Mouse (Mus musculus) heart, embryonic 14.5 days (tissue): ENCODE data around the gene Slc25a43. TPM values are rescaled to one million over a fixed set of nuclear protein-coding genes. Genes with fewer than 3 reads are reported as not detected.

Source experiments
- ATAC-seq: fragments of 200-750 bp; cut with Nextera tagmentation; 2 replicates; pipeline ENCODE4 v1.8.0; 2017; ENCODE audit warnings: low read depth, moderate TSS enrichment; ENCODE audit not compliant: insufficient number of reproducible peaks, insufficient read depth, low FRiP score
- H3K27ac ChIP-seq, 2 experiments: fragments of 200-500 bp in 1 of 2; fragments of 300-500 bp in 1 of 2; sonication (generic) in 1 of 2; replicated peaks in 1 of 2; 2 replicates each; pipeline ENCODE4 v1.5.1; 2012 to 2014; ENCODE audit warnings: low read depth in 2 of 2, low read length in 2 of 2, control low read depth in 1 of 2, mild to moderate bottlenecking in 1 of 2, mixed read lengths in 1 of 2; ENCODE audit not compliant: control insufficient read depth in 1 of 2, insufficient read depth in 1 of 2
- H3K27me3 ChIP-seq: fragments of 300-500 bp; sonication (generic); 2 replicates; pipeline ENCODE4 v1.6.1; 2014; ENCODE audit warnings: mild to moderate bottlenecking, low read length, control low read depth; ENCODE audit not compliant: control insufficient read depth, insufficient read depth
- H3K36me3 ChIP-seq: fragments of 300-500 bp; sonication (generic); 2 replicates; pipeline ENCODE4 v1.6.1; 2014; ENCODE audit warnings: mild to moderate bottlenecking, control low read depth, low read length, mixed read lengths; ENCODE audit not compliant: control insufficient read depth, insufficient read depth
- H3K4me1 ChIP-seq, 2 experiments: fragments of 200-500 bp in 1 of 2; fragments of 300-500 bp in 1 of 2; sonication (generic) in 1 of 2; 2 replicates each; pipeline ENCODE4 v1.6.1; 2012 to 2014; ENCODE audit warnings: low read length in 2 of 2, control low read depth in 1 of 2, mixed read lengths in 1 of 2; ENCODE audit not compliant: control insufficient read depth in 2 of 2, insufficient read depth in 2 of 2
- H3K4me2 ChIP-seq: fragments of 300-500 bp; sonication (generic); 2 replicates; pipeline ENCODE4 v1.6.1; 2014; ENCODE audit warnings: mild to moderate bottlenecking, low read length
- H3K4me3 ChIP-seq, 2 experiments: fragments of 200-500 bp in 1 of 2; fragments of 300-500 bp in 1 of 2; sonication (generic) in 1 of 2; 2 replicates each; pipeline ENCODE4 v1.5.1; 2012 to 2014; ENCODE audit warnings: low read length in 2 of 2, mild to moderate bottlenecking in 2 of 2, control low read depth in 1 of 2, low read depth in 1 of 2, moderate library complexity in 1 of 2; ENCODE audit not compliant: control insufficient read depth in 1 of 2, insufficient read depth in 1 of 2
- H3K9ac ChIP-seq: fragments of 300-500 bp; sonication (generic); 2 replicates; pipeline ENCODE4 v1.6.1; 2014; ENCODE audit warnings: mild to moderate bottlenecking, low read length
- H3K9me3 ChIP-seq: fragments of 300-500 bp; sonication (generic); 2 replicates; pipeline ENCODE4 v1.6.1; 2016; ENCODE audit warnings: low read length, control low read depth; ENCODE audit not compliant: control insufficient read depth
- WGBS: fragments of 180-500 bp; shearing (Covaris S2); extraction: QIAGEN DNeasy Blood & Tissue Kit; methylation state at CpG from one replicate; pipeline ENCODE4 v1.1.7; 2014; 5-methylcytosine and 5-hydroxymethylcytosine counted together
- polyA plus RNA-seq: library from polyadenylated mRNA; unstranded; fragments of >200 nt; fragmentation: Nextera tagmentation; extraction: Ambion mirVana; gene quantifications from 2 replicates; pipeline ENCODE4 v1.2.1, GENCODE M21; 2014

The Slc25a43 gene
- 3.8 and 4.4 TPM in 2 replicates for polyA plus RNA-seq

DNA sequence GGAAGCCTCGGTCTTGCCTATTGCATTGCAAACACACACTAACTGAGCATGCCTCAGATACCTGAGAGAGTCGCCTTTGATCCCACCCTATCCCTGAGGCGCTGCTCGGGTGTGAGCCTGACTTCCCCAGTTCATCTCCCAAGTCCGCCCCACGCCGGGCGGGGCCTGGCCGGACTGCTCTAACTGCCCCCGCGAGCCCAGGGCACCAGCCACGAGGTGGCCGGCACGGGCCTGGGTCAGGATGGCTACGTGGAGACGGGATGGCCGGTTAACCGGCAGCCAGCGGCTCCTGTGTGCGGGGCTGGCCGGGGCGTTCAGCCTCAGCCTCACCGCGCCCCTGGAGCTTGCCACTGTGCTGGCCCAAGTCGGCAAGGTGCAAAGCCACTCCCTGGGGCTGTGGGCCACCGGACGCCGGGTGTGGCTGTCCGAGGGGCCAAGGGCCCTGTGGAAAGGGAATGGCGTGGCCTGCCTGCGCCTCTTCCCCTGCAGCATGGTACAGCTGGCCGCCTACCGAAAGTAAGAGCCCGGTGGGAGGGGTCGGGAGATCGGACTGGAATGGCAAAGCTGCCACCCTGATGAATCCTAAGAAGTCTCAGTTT is at the start of gene Slc25a43:
TSS of gene Slc25a43 (plus strand) at position 157 of the 599 bp plus-strand sequence.
- H3K4me3 ChIP-seq, result peak within 1 kb of the TSS; percentile 47 to 57
- H3K27ac ChIP-seq, result peak within 1 kb of the TSS; percentile 50 to 58; a peak in 3 of 4 replicates
- WGBS, result 12% methylated on average over 35 of the region's 36 CpGs
- H3K27me3 ChIP-seq, result no peaks in the 10 kb centered on the region
- H3K9ac ChIP-seq, result peak within 1 kb of the TSS; percentile 76
- ATAC-seq, result peak; percentile 50; the same call in 1 of the 2 replicates
- H3K4me1 ChIP-seq, result 0 out of 4 replicates have a peak, but pooled peaks cover 0 to 2% of the 10 kb centered on the region in 2 experiments
- H3K9me3 ChIP-seq, result no peaks in the 10 kb centered on the region
- no peaks in the 10 kb centered on the region for H3K36me3 ChIP-seq
- H3K4me2 ChIP-seq, result peak within 1 kb of the TSS; percentile 79

DNA sequence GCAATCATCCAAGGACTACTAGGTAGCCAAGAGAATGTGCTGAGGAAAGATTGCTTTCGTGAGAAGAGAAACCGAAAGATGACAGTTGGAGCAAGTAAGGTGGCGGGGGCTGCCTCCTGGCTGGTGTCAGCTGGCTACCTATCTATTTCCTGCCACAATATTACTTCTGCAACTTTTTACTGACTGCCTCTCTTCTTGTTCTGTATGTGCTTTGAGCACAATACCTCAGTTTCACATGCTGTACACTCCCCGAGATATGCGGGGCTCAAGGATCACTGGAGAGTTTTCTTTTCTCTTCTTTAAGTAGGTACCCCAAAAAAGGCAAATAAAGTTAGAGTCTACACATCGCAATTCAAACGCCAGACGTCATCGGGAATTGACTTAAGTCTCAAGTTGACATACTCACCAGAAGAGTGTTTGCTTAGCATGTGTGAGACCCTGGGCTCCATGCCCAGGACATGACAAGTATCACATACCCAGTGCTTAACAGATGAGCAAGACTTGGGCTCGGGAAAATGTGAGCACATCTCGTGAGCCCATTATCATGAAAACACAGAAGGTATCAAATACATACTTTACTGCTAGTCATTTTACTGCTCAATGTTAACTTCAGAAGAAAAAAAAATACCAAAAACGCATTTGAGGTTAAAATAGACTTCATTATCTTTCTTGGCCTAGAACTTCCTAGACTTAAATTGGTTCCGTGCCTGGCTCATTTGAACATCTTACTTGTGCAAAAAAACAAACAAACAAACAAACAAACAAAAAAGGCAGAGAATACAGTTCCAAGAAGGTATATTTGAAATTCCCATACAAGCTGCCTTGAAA is 3.1 kb upstream of the Slc25a43 start:
- no peaks in the 10 kb centered on the region for H3K9me3 ChIP-seq
- no peaks in the 10 kb centered on the region for H3K27me3 ChIP-seq
- no peak overlapping the region for H3K4me2 ChIP-seq
- H3K36me3 ChIP-seq, result no peaks in the 10 kb centered on the region
- 78% methylated on average over 13 of the region's 13 CpGs for WGBS
- H3K4me1 ChIP-seq, result 0 out of 4 replicates have a peak, but pooled peaks cover 0 to 2% of the 10 kb centered on the region in 2 experiments
- no peak overlapping the region for H3K9ac ChIP-seq
- no peak overlapping the region for H3K27ac ChIP-seq
- no peak for ATAC-seq
- no peak overlapping the region for H3K4me3 ChIP-seq

DNA sequence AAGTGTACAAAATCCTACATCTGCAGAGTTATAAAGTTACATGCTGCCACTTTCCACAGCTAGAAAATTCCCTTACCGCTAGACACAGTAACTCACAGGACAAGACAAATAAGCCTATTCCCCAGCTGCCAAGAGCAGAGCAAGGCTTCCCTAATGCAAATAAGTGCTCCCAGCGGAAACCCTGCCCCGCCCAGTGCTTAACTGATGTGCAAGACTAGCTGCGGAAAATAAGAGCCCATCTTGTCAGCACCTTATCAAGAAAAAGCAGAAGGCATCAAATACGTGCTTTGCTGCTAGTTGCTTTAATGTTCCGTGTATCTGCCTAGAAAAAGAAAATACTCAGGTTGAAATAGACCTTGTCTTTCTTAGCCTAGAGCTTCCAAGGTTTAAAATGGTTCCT is 2.2 kb upstream of the Slc25a43 start:
- Histone ChIP-seq H3K4me1 (0 out of 4 replicates have a peak, but pooled peaks cover 0 to 2% of the 10 kb centered on the region in 2 experiments), H3K4me2 (no peak overlapping the region), H3K27ac (no peak overlapping the region), H3K9me3 (no peaks in the 10 kb centered on the region), H3K27me3 (no peaks in the 10 kb centered on the region), H3K36me3 (no peaks in the 10 kb centered on the region), H3K9ac (no peak overlapping the region), H3K4me3 (no peak overlapping the region)
- no peak for ATAC-seq
- 29% methylated on average over 6 of the region's 6 CpGs for WGBS

DNA sequence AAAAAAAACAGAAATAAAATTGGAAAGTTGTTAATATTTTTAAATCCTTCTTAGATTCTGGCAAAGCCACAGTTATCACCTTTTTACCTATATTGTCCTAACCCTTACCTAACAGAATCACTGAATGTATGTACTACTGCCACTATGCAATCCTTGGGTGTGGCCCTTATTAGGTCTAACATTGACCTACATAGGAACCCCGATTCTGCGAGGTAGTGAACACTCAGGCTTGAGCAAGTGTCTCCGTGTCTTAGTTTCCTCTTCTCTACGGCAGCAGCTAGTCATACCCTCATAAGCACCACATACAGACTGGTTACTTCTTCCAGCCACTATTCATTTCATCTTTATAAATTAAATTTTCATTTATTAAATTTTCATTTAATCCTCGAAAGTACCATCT is 715 bp upstream of the Slc25a43 start:
- WGBS, result 85% methylated on average over 5 of the region's 5 CpGs
- H3K27ac ChIP-seq, result no peak overlapping the region
- no peak for ATAC-seq
- H3K4me3 ChIP-seq, result no peak overlapping the region
- no peaks in the 10 kb centered on the region for H3K27me3 ChIP-seq
- H3K4me2 ChIP-seq, result no peak overlapping the region
- no peaks in the 10 kb centered on the region for H3K36me3 ChIP-seq
- 0 out of 4 replicates have a peak, but pooled peaks cover 0 to 2% of the 10 kb centered on the region in 2 experiments for H3K4me1 ChIP-seq
- H3K9ac ChIP-seq, result no peak overlapping the region
- H3K9me3 ChIP-seq, result no peaks in the 10 kb centered on the region

DNA sequence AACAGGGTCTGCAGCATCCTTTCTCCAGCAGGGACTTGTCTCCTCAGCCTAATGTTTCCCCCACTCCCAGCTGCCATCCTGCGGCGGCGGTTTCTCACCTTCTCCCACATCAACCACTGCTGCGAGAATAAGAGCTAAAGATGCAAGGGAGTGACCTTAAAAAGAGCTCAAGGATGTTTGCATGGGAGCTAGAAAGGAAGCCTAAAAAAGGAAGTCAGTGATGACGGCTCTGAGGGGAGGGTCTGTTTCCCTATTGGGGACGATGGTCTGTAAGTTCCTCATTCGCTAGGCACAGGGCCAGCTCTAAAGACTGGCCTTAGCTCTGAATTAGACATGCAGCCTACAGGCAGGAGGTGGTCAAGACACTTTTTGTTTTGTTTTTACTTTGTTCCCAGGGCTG is 1.3 kb downstream of the Slc25a43 start:
- H3K36me3 ChIP-seq, result no peaks in the 10 kb centered on the region
- peak overlapping the region; percentile 24 to 58; a peak in 1 of 4 replicates for H3K27ac ChIP-seq
- no peaks in the 10 kb centered on the region for H3K27me3 ChIP-seq
- H3K9me3 ChIP-seq, result no peaks in the 10 kb centered on the region
- H3K9ac ChIP-seq, result no peak overlapping the region
- H3K4me2 ChIP-seq, result peak overlapping the region; percentile 31
- WGBS, result 34% methylated on average over 7 of the region's 7 CpGs
- H3K4me3 ChIP-seq, result no peak overlapping the region
- H3K4me1 ChIP-seq, result peaks cover 2 to 4% of the 10 kb centered on the region in 2 experiments; a peak in 1 of 4 replicates
- ATAC-seq, result no peak; the same call in 1 of the 2 replicates

DNA sequence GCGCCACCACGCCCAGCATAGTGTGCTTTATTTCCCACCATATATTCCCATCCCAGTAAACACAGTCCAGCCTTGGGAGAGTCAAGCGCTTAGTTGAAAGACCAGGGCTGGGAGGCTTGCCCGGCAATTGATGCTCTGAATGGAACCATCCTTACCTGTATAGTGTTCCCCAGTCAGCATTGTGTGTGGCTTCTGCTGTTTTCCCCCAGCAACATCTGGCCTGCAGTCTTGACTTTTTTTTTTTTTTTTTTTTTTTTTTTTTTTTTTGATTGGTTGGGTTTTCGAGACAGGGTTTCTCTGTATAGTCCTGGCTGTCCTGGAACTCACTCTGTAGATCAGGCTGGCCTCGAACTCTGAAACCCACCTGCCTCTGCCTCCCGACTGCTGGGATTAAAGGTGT is 1.9 kb downstream of the Slc25a43 start:
- no peaks in the 10 kb centered on the region for H3K9me3 ChIP-seq
- H3K27ac ChIP-seq, result no peak overlapping the region
- WGBS, result 83% methylated on average over 7 of the region's 7 CpGs
- H3K4me1 ChIP-seq, result peaks cover 2 to 4% of the 10 kb centered on the region in 2 experiments; a peak in 1 of 4 replicates
- no peak overlapping the region for H3K9ac ChIP-seq
- H3K4me2 ChIP-seq, result no peak overlapping the region
- no peak for ATAC-seq
- H3K27me3 ChIP-seq, result no peaks in the 10 kb centered on the region
- H3K36me3 ChIP-seq, result no peaks in the 10 kb centered on the region
- H3K4me3 ChIP-seq, result no peak overlapping the region

DNA sequence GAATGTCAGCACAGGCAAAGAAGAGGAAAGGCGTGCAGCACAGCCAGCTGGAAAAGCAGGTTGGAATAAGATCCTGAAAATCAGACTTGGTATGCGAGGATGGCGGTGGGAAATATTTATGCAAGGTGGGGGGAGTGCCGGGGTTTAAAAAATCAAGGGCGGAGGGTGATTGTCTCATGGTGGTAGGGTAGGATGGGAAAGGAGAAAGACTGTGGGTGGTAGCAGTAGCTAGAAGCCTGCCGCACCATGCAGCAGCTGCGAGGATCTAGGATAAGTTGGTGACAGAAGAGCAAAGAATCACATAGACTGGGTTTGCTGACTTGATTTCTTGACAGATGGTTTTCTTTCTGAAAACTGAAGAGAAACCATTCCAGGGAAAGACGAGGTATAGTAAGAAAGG is 3.3 kb downstream of the Slc25a43 start:
- H3K27me3 ChIP-seq, result no peaks in the 10 kb centered on the region
- H3K9me3 ChIP-seq, result no peaks in the 10 kb centered on the region
- H3K4me2 ChIP-seq, result no peak overlapping the region
- WGBS, result 72% methylated on average over 8 of the region's 8 CpGs
- H3K36me3 ChIP-seq, result no peaks in the 10 kb centered on the region
- H3K27ac ChIP-seq, result no peak overlapping the region
- H3K4me1 ChIP-seq, result peaks cover 2 to 4% of the 10 kb centered on the region in 2 experiments; a peak in 1 of 4 replicates
- no peak overlapping the region for H3K4me3 ChIP-seq
- no peak overlapping the region for H3K9ac ChIP-seq
- ATAC-seq, result no peak
